Mouse (Mus musculus): ENCODE results near the gene A030005L19Rik. TPM values are rescaled to one million over a fixed set of nuclear protein-coding genes. Genes with fewer than 3 reads are reported as not detected.
"Not testable (repeated sequence)": the region's sequence is repeated elsewhere in the genome, so short reads cannot be mapped to it uniquely, and the experiment has no call there.

Gene A030005L19Rik
- 0.46 and 0.66 TPM in 2 replicates for polyA plus RNA-seq (2014; fragmentation: Nextera tagmentation; extraction: Ambion mirVana)

- Histone ChIP-seq H3K27ac (replicated peaks; ENCODE audit: low read depth, low read length) (no peak within 1 kb of the TSS), H3K4me3 (replicated peaks; ENCODE audit: low read depth, low read length) (no peak within 1 kb of the TSS), H3K9me3 (ENCODE audit: control insufficient read depth, low read length) (no peaks in the 10 kb centered on the region), H3K4me2 (ENCODE audit: low read length) (no peak within 1 kb of the TSS), H3K9ac (replicated peaks; ENCODE audit: low read length) (no peak within 1 kb of the TSS), H3K4me1 (ENCODE audit: control insufficient read depth, insufficient read depth, low read length) (no peaks in the 10 kb centered on the region), H3K36me3 (ENCODE audit: control insufficient read depth, insufficient read depth, low read length) (no peaks in the 10 kb centered on the region), H3K27me3 (ENCODE audit: control insufficient read depth, insufficient read depth, low read length) (no peaks in the 10 kb centered on the region)
- 92% methylated on average over 3 of the region's 3 CpGs for WGBS
- ATAC-seq (ENCODE audit: low FRiP score, low TSS enrichment) (no peak), DNase-seq (no peak)
Measured at GRCm38 (mm10) chr1:82913025-82913424, at the start of gene A030005L19Rik. Gene A030005L19Rik, plus strand, starts transcription at chr1:82913325.

GRCm38 (mm10) chr1:82870202-82870601, 42.9 kb upstream of the A030005L19Rik start:
- H3K9me3 ChIP-seq (ENCODE audit: control insufficient read depth, low read length): no peaks in the 10 kb centered on the region
- DNase-seq: no peak
- H3K36me3 ChIP-seq (ENCODE audit: control insufficient read depth, insufficient read depth, low read length): peaks cover 16% of the 10 kb centered on the region
- ATAC-seq (ENCODE audit: low FRiP score, low TSS enrichment): no peak
- no peaks in the 10 kb centered on the region for H3K27me3 ChIP-seq (ENCODE audit: control insufficient read depth, insufficient read depth, low read length)
- H3K4me1 ChIP-seq (ENCODE audit: control insufficient read depth, insufficient read depth, low read length): 0 out of 2 replicates have a peak, but pooled peaks cover 3% of the 10 kb centered on the region
- H3K27ac ChIP-seq (replicated peaks; ENCODE audit: low read depth, low read length): no peak overlapping the region
- H3K9ac ChIP-seq (replicated peaks; ENCODE audit: low read length): no peak overlapping the region
- no peak overlapping the region for H3K4me2 ChIP-seq (ENCODE audit: low read length)
- WGBS: 86% methylated on average over 3 of the region's 3 CpGs
- H3K4me3 ChIP-seq (replicated peaks; ENCODE audit: low read depth, low read length): no peak overlapping the region

GRCm38 (mm10) chr1:82879172-82879571, 34.0 kb upstream of the A030005L19Rik start:
- no peak overlapping the region for H3K4me2 ChIP-seq (ENCODE audit: low read length)
- H3K4me1 ChIP-seq (ENCODE audit: control insufficient read depth, insufficient read depth, low read length): no peaks in the 10 kb centered on the region
- H3K27me3 ChIP-seq (ENCODE audit: control insufficient read depth, insufficient read depth, low read length): no peaks in the 10 kb centered on the region
- H3K36me3 ChIP-seq (ENCODE audit: control insufficient read depth, insufficient read depth, low read length): peaks cover 44% of the 10 kb centered on the region
- DNase-seq (no peak), ATAC-seq (ENCODE audit: low FRiP score, low TSS enrichment) (no peak)
- no peaks in the 10 kb centered on the region for H3K9me3 ChIP-seq (ENCODE audit: control insufficient read depth, low read length)
- no peak overlapping the region for H3K9ac ChIP-seq (replicated peaks; ENCODE audit: low read length)
- 83% methylated on average over 2 of the region's 2 CpGs for WGBS
- no peak overlapping the region for H3K27ac ChIP-seq (replicated peaks; ENCODE audit: low read depth, low read length)
- no peak overlapping the region for H3K4me3 ChIP-seq (replicated peaks; ENCODE audit: low read depth, low read length)

GRCm38 (mm10) chr1:82880196-82880595, 32.9 kb upstream of the A030005L19Rik start:
- Histone ChIP-seq H3K4me3 (replicated peaks; ENCODE audit: low read depth, low read length) (no peak overlapping the region), H3K4me1 (ENCODE audit: control insufficient read depth, insufficient read depth, low read length) (no peaks in the 10 kb centered on the region), H3K9ac (replicated peaks; ENCODE audit: low read length) (no peak overlapping the region), H3K9me3 (ENCODE audit: control insufficient read depth, low read length) (no peaks in the 10 kb centered on the region), H3K36me3 (ENCODE audit: control insufficient read depth, insufficient read depth, low read length) (peaks cover 45% of the 10 kb centered on the region), H3K4me2 (ENCODE audit: low read length) (no peak overlapping the region), H3K27ac (replicated peaks; ENCODE audit: low read depth, low read length) (no peak overlapping the region), H3K27me3 (ENCODE audit: control insufficient read depth, insufficient read depth, low read length) (no peaks in the 10 kb centered on the region)
- DNase-seq: no peak
- WGBS: 86% methylated on average over 8 of the region's 8 CpGs
- no peak for ATAC-seq (ENCODE audit: low FRiP score, low TSS enrichment)

- DNase-seq (no peak), ATAC-seq (ENCODE audit: low FRiP score, low TSS enrichment) (no peak)
- peaks cover 55% of the 10 kb centered on the region for H3K36me3 ChIP-seq (ENCODE audit: control insufficient read depth, insufficient read depth, low read length)
- no peak overlapping the region for H3K4me2 ChIP-seq (ENCODE audit: low read length)
- no peaks in the 10 kb centered on the region for H3K9me3 ChIP-seq (ENCODE audit: control insufficient read depth, low read length)
- H3K27me3 ChIP-seq (ENCODE audit: control insufficient read depth, insufficient read depth, low read length): no peaks in the 10 kb centered on the region
- no peak overlapping the region for H3K27ac ChIP-seq (replicated peaks; ENCODE audit: low read depth, low read length)
- no peaks in the 10 kb centered on the region for H3K4me1 ChIP-seq (ENCODE audit: control insufficient read depth, insufficient read depth, low read length)
- WGBS: 97% methylated on average over 7 of the region's 7 CpGs
- H3K4me3 ChIP-seq (replicated peaks; ENCODE audit: low read depth, low read length): no peak overlapping the region
- H3K9ac ChIP-seq (replicated peaks; ENCODE audit: low read length): no peak overlapping the region
Measured at GRCm38 (mm10) chr1:82893269-82893668, 19.9 kb upstream of the A030005L19Rik start.

GRCm38 (mm10) chr1:82900567-82900966, 12.6 kb upstream of the A030005L19Rik start:
- H3K9me3 ChIP-seq (ENCODE audit: control insufficient read depth, low read length): no peaks in the 10 kb centered on the region
- WGBS: 94% methylated on average over 1 of the region's 1 CpGs
- H3K4me1 ChIP-seq (ENCODE audit: control insufficient read depth, insufficient read depth, low read length): no peaks in the 10 kb centered on the region

GRCm38 (mm10) chr1:82901201-82901600, 11.9 kb upstream of the A030005L19Rik start:
- Histone ChIP-seq H3K27me3 (ENCODE audit: control insufficient read depth, insufficient read depth, low read length) (no peaks in the 10 kb centered on the region), H3K9ac (replicated peaks; ENCODE audit: low read length) (no peak overlapping the region), H3K9me3 (ENCODE audit: control insufficient read depth, low read length) (no peaks in the 10 kb centered on the region), H3K27ac (replicated peaks; ENCODE audit: low read depth, low read length) (no peak overlapping the region), H3K36me3 (ENCODE audit: control insufficient read depth, insufficient read depth, low read length) (peaks cover 32% of the 10 kb centered on the region), H3K4me2 (ENCODE audit: low read length) (no peak overlapping the region), H3K4me1 (ENCODE audit: control insufficient read depth, insufficient read depth, low read length) (no peaks in the 10 kb centered on the region), H3K4me3 (replicated peaks; ENCODE audit: low read depth, low read length) (no peak overlapping the region)
- DNase-seq (no peak), ATAC-seq (ENCODE audit: low FRiP score, low TSS enrichment) (no peak)
- WGBS: 98% methylated on average over 3 of the region's 3 CpGs

More at GRCm38 (mm10) chr1:82900567-82900966, 12.6 kb upstream of the A030005L19Rik start:
- no peak overlapping the region for H3K4me3 ChIP-seq (replicated peaks; ENCODE audit: low read depth, low read length)
- no peak overlapping the region for H3K9ac ChIP-seq (replicated peaks; ENCODE audit: low read length)
- H3K4me2 ChIP-seq (ENCODE audit: low read length): no peak overlapping the region
- peaks cover 33% of the 10 kb centered on the region for H3K36me3 ChIP-seq (ENCODE audit: control insufficient read depth, insufficient read depth, low read length)
- H3K27me3 ChIP-seq (ENCODE audit: control insufficient read depth, insufficient read depth, low read length): no peaks in the 10 kb centered on the region
- ATAC-seq (ENCODE audit: low FRiP score, low TSS enrichment) (no peak), DNase-seq (no peak)
- no peak overlapping the region for H3K27ac ChIP-seq (replicated peaks; ENCODE audit: low read depth, low read length)

- DNase-seq (no peak), ATAC-seq (ENCODE audit: low FRiP score, low TSS enrichment) (no peak)
- Histone ChIP-seq H3K36me3 (ENCODE audit: control insufficient read depth, insufficient read depth, low read length) (peaks cover 9% of the 10 kb centered on the region), H3K4me3 (replicated peaks; ENCODE audit: low read depth, low read length) (no peak overlapping the region), H3K9ac (replicated peaks; ENCODE audit: low read length) (no peak overlapping the region), H3K9me3 (ENCODE audit: control insufficient read depth, low read length) (no peaks in the 10 kb centered on the region), H3K4me1 (ENCODE audit: control insufficient read depth, insufficient read depth, low read length) (no peaks in the 10 kb centered on the region), H3K4me2 (ENCODE audit: low read length) (no peak overlapping the region), H3K27me3 (ENCODE audit: control insufficient read depth, insufficient read depth, low read length) (no peaks in the 10 kb centered on the region), H3K27ac (replicated peaks; ENCODE audit: low read depth, low read length) (no peak overlapping the region)
- WGBS: 29% methylated on average over 3 of the region's 3 CpGs
Measured at GRCm38 (mm10) chr1:82905886-82906285, 7.2 kb upstream of the A030005L19Rik start.

GRCm38 (mm10) chr1:82913434-82913833, 309 bp downstream of the A030005L19Rik start:
- not testable (repeated sequence) for H3K4me2 ChIP-seq (ENCODE audit: low read length); ATAC-seq (ENCODE audit: low FRiP score, low TSS enrichment); H3K9me3 ChIP-seq (ENCODE audit: control insufficient read depth, low read length); H3K27ac ChIP-seq (replicated peaks; ENCODE audit: low read depth, low read length); DNase-seq; H3K4me3 ChIP-seq (replicated peaks; ENCODE audit: low read depth, low read length); H3K27me3 ChIP-seq (ENCODE audit: control insufficient read depth, insufficient read depth, low read length); H3K9ac ChIP-seq (replicated peaks; ENCODE audit: low read length); H3K4me1 ChIP-seq (ENCODE audit: control insufficient read depth, insufficient read depth, low read length); H3K36me3 ChIP-seq (ENCODE audit: control insufficient read depth, insufficient read depth, low read length)
- 95% methylated on average over 5 of the region's 5 CpGs for WGBS
